Mouse (Mus musculus) gastrocnemius, adult 18-20 months (tissue): ENCODE data around the gene Gdi2. TPM values are rescaled to one million over a fixed set of nuclear protein-coding genes. Genes with fewer than 3 reads are reported as not detected.
"Not testable (repeated sequence)": the region's sequence is repeated elsewhere in the genome, so short reads cannot be mapped to it uniquely, and the experiment has no call there.

Source experiments
- DNase-seq: peaks from one replicate; pipeline ENCODE4 v3.0.0; 2021; ENCODE audit warnings: low spot score
- long read RNA-seq, 2 experiments: library from polyadenylated mRNA; stranded (forward); transcript quantifications; one replicate each; pipeline ENCODE4 v2.0.0; 2021
- total RNA-seq, 2 experiments: library from RNA; stranded (reverse); gene quantifications; 2 replicates each; pipeline ENCODE4 v1.2.3; 2021

The Gdi2 gene
- total RNA-seq: 100 to 1,000 TPM; 137 to 141 TPM
- long read RNA-seq, experiment 1, full-length matches to known transcripts: 130 of 143 reads
- long read RNA-seq, experiment 1, partial matches to known transcripts: 5 of 143 reads
- long read RNA-seq, experiment 1, other reads (novel, unspliced or antisense): 8 of 143 reads
- long read RNA-seq, experiment 2, full-length matches to known transcripts: 106 of 111 reads
- long read RNA-seq, experiment 2, partial matches to known transcripts: 3 of 111 reads
- long read RNA-seq, experiment 2, other reads (novel, unspliced or antisense): 2 of 111 reads

- DNase-seq: peak; percentile 95
These were observed at the start of gene Gdi2 for GRCm38 (mm10) chr13:3537594-3538222. TSS of gene Gdi2 (plus strand) at chr13:3538063.

GRCm38 (mm10) chr13:3495526-3495925 lies 42.3 kb upstream of the Gdi2 start:
- no peak for DNase-seq

DNA sequence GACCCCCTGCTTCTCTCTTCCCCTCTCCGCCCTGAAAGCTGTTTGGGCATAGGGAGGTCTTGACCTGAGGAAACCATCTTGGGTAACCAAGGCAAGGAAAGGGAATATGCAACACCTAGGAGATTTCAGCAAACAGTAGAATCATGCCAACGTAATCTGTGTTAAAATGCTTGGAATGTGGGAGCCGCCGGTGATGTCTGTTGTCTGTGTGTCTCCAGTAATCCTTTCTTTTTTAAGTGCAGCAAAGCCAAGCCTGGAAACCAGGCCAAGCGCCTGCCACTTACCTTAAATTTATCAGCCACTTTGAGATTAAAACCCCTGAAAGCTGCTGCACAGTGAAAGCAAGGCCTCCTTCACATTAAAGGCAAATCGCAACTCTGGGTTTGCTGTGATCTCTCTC lies 36.8 kb upstream of the Gdi2 start:
- DNase-seq: not testable (repeated sequence)

- not testable (repeated sequence) for DNase-seq
These were observed 22.5 kb upstream of the Gdi2 start for GRCm38 (mm10) chr13:3515351-3515750.

DNA sequence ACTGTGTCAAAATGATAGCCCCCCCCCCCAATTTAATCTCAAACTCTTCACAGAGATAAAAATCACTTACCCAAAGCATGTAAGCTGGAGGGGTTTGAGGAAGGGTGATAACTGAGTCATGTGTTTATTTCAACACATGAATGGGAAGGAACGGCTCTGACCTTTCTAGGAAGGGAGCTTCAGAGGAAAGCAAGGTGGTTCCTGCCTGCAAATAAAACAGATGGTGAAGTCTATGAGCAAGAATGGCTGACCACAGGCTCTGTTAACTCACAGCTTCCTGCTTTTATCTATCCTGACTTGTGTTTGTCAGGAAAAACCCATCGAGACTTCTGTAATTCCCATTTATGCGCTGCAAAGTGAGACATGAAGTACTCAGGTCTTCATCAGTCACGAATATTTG lies 18.5 kb upstream of the Gdi2 start:
- not testable (repeated sequence) for DNase-seq

DNA sequence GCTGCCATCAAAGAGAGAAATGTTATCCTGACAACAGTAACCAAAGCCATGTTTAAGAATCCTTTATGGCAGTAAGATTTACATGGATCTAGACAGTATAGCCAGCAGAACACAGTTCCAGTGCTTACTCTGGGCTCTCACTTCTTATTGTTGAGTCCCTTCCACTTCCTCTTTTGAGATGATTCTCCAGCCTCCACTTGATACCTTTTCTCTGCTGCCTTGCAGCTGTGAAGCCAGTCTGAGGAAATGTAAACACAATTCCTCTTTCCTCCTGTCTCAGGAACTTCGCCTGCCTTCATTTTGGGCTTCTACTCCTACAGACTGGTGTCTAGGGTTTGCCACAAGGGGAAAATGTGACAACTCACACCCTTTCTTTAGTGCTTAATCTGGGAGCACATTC lies 17.9 kb upstream of the Gdi2 start:
- DNase-seq: not testable (repeated sequence)

GRCm38 (mm10) chr13:3523459-3523858 lies 14.4 kb upstream of the Gdi2 start:
- no peak for DNase-seq

- no peak for DNase-seq
These were observed 13.9 kb upstream of the Gdi2 start for GRCm38 (mm10) chr13:3523946-3524345.

- DNase-seq: no peak
These were observed 12.2 kb upstream of the Gdi2 start for GRCm38 (mm10) chr13:3525611-3526051.

DNA sequence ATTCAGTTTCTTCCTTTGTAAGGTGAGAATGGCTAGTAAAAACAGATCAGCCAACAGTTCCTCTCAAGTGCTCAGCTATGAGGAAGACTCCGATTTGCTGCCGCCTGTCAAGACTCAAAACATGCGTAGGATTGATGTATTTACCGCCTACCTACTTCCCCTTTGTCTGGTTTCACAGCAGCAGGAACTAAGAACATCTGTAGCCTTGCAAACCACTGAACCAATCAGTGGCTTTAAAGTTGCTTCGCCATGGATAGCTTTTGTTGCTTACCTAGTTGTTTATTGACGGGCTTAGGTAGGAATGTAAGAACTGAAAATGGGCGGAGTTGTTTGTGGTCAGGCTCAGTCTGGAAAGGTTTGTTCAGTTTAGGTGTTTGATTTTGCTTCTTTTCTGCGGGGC lies 11.5 kb upstream of the Gdi2 start:
- DNase-seq: no peak

DNA sequence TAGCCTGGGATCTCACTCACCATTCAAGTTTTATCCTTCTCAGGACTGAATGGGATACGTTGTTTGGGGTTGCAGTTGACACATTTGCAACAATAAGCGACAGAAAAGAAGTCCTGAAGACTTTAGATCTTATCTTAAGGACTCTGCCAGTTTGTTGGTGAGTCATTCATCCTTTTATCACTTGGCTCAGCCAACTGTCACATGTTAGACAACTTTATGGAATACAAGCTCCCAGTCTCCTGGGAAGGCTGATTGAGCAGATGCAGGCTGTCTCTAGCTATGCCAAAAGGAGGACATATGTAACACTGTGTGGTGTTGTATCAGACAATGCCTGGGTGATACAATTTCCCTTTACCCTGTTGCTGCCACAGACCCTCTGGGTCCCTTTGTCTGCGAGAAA lies 7.4 kb upstream of the Gdi2 start:
- no peak for DNase-seq

DNA sequence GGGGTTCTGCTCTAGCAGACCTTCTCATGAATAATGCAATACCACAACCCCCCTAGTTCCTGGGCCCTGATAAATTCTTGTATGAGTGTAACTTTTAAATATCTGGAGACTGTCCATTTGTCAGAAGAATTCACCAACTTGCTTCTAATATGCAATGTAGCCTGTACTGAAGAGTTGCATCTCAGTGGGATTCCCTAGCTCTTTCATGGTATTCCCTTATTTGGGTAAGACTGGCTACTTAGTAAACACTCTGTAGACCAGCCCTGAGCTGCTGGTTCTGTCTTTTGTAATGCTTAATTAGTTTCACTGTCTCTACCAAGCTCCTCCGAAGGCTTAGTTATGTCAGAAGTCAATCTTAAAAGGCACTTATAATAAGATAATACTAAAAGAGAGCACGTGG lies 6.7 kb upstream of the Gdi2 start:
- DNase-seq: not testable (repeated sequence)

- no peak for DNase-seq
These were observed 6.1 kb upstream of the Gdi2 start for GRCm38 (mm10) chr13:3531692-3532320.

DNA sequence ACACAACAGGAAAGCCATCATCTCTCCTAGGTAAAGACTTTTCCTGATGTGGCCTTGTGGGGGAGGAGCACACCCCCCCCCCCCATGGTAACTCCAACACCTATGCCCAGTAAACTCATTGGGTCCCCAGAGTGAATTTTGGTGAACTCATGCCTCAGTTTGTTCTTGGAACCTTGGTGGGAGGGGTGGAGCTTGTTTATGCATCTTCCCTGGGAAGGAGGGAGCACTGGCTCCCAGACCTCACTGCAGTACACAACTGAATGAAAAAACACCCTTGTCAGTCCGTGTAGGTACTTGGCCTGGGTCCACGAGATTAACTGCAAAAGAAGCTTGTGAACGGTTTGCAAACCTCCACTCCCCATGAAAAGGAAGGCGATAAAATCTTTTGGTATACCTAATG lies 5.4 kb upstream of the Gdi2 start:
- no peak for DNase-seq

- no peak for DNase-seq
These were observed 3.7 kb upstream of the Gdi2 start for GRCm38 (mm10) chr13:3534146-3534545.

- peak; percentile 73 for DNase-seq
These were observed 533 bp downstream of the Gdi2 start for GRCm38 (mm10) chr13:3538223-3538968.

GRCm38 (mm10) chr13:3538969-3539562 lies 1.2 kb downstream of the Gdi2 start:
- DNase-seq: no peak

GRCm38 (mm10) chr13:3540166-3540565 lies 2.3 kb downstream of the Gdi2 start:
- no peak for DNase-seq

DNA sequence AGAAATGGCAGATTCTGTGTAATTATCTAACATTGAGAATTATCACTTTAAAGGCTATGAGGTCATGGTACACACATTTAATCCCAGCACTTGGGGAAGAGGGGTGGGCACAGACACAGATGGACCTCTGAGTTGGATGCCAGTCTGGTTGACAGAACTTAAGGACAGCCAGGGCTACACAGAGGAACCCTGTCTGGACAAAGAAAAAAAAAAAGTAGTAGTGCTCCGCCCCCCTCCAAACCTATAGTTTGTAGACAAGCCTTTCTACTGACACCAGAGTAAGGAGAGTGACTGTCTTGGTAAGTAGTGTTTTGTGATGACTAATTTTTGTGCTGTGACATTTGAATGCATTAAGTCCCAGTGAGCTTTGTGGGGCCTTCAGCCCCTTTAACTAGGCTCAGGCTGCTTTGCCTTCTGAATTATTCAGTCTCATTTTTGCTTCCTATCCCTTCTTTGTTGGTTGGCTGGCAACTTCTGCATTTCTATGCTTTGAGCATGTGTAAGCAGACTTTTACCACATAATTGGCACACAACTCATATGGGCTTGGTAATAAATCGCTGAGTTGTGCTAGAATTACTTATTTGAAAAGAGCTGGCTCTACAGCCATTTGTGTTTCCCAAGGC lies 3.4 kb downstream of the Gdi2 start:
- no peak for DNase-seq

DNA sequence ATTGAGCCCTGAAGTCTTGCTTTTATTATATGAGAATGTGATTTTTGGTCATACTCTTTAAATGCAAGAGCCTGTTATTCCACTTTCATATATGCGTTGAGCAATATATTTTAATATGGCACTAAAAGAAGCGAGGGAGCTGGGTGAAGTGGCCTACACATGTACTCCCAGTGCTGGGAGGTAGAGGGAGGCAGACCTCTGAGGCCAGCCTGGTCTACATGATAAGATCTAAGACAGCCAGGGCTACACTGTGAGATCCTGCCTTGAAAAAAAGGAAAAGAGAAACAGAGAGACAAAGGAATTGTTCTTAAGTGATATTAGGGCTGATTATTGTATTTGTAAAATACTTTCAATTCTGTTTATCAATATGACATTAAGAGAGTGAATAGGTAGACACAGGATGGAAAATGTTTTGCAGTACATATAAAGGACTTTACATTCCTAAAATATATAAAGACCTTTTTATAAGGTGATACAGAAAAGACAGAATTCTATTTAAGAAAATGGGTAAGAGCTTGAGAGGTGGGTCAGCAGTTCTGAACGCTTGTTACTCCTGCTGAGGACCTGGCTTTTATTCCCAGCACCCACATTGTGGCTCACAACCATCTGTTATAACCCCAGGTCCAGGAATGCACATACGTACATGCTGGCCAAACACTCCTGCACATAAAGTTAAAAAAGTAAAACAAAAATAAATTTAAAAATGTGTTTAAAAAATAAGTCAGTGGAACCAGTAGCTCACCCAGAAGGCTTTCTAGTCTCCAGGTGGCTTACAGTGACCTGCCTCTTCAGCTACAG lies 6.4 kb downstream of the Gdi2 start:
- no peak for DNase-seq
